Mouse (Mus musculus): ENCODE measurements at regions not wholly inside any gene's neighbourhood (a gene's known extent, or its start where the extent isn't known, plus 50 kb on each side); places are given as distances from the start of the nearest gene placed in this dataset.

GRCm38 (mm10) chr17:73038586-73038985 lies 69.2 kb upstream of the Lclat1 start:
- no peak for TF ChIP-seq CTCF (IDR thresholded peaks at IDR 0.05; ENCODE audit: extremely low read depth, insufficient read depth, low read length)
- no peak for TF ChIP-seq POLR2A (IDR thresholded peaks at IDR 0.05; ENCODE audit: extremely low read depth, insufficient read depth, low read length)

All from cortical plate, adult 2 months (tissue).